Mouse (Mus musculus): ENCODE results near the gene Gm20605. TPM values are rescaled to one million over a fixed set of nuclear protein-coding genes. Genes with fewer than 3 reads are reported as not detected.
A peak's percentile ranks its signal among the peaks of the same experiment; 100 is the strongest.

Gene Gm20605
- polyA plus RNA-seq (2014; fragmentation: Nextera tagmentation; extraction: Ambion mirVana) = 9.2 and 10.1 TPM in 2 replicates

GRCm38 (mm10) chr5:137628498-137629305 is at the start of gene Gm20605, which contains the start of the genes Fbxo24 and Lrch4:
Gene Gm20605 (plus strand): TSS chr5:137629175.
Gene Fbxo24 (minus strand): TSS chr5:137629002.
Gene Lrch4 (plus strand): TSS chr5:137629121.
- Histone ChIP-seq H3K4me2 (ENCODE audit: low read length) (peak within 1 kb of the TSS; percentile 80), H3K4me1 (replicated peaks; ENCODE audit: control insufficient read depth, insufficient read depth, low read length) (peaks cover 29% of the 10 kb centered on the region), H3K9ac (ENCODE audit: low read length) (peak within 1 kb of the TSS; percentile 81), H3K27me3 (replicated peaks; ENCODE audit: control insufficient read depth, insufficient read depth, low read length) (no peaks in the 10 kb centered on the region), H3K36me3 (ENCODE audit: control insufficient read depth, insufficient read depth, low read length) (peaks cover 8% of the 10 kb centered on the region), H3K4me3 (ENCODE audit: low read depth, low read length) (peak within 1 kb of the TSS; percentile 94), H3K9me3 (ENCODE audit: control insufficient read depth, low read length) (no peaks in the 10 kb centered on the region), H3K27ac (ENCODE audit: low read depth) (peak within 1 kb of the TSS; percentile 94)
- under 1% methylated on average over 45 of the region's 46 CpGs for WGBS
- ATAC-seq (replicated peaks; ENCODE audit: low FRiP score, low TSS enrichment, low read depth) (peak; percentile 97), DNase-seq (ENCODE audit: low spot score) (peak; percentile 95)

- no peak overlapping the region for H3K4me2 ChIP-seq (ENCODE audit: low read length)
- no peaks in the 10 kb centered on the region for H3K9me3 ChIP-seq (ENCODE audit: control insufficient read depth, low read length)
- no peaks in the 10 kb centered on the region for H3K36me3 ChIP-seq (ENCODE audit: control insufficient read depth, insufficient read depth, low read length)
- H3K4me1 ChIP-seq (replicated peaks; ENCODE audit: control insufficient read depth, insufficient read depth, low read length) = no peaks in the 10 kb centered on the region
- H3K27ac ChIP-seq (ENCODE audit: low read depth) = no peak overlapping the region
- DNase-seq (ENCODE audit: low spot score) = no peak
- H3K4me3 ChIP-seq (ENCODE audit: low read depth, low read length) = no peak overlapping the region
- peaks cover 9% of the 10 kb centered on the region for H3K27me3 ChIP-seq (replicated peaks; ENCODE audit: control insufficient read depth, insufficient read depth, low read length)
- WGBS = 75% methylated on average over 6 of the region's 6 CpGs
- no peak overlapping the region for H3K9ac ChIP-seq (ENCODE audit: low read length)
- ATAC-seq (replicated peaks; ENCODE audit: low FRiP score, low TSS enrichment, low read depth) = no peak
Measured at GRCm38 (mm10) chr5:137580246-137580645, 48.7 kb upstream of the Gm20605 start.

- no peak for DNase-seq (ENCODE audit: low spot score)
- Histone ChIP-seq H3K36me3 (ENCODE audit: control insufficient read depth, insufficient read depth, low read length) (no peaks in the 10 kb centered on the region), H3K4me1 (replicated peaks; ENCODE audit: control insufficient read depth, insufficient read depth, low read length) (no peaks in the 10 kb centered on the region), H3K27me3 (replicated peaks; ENCODE audit: control insufficient read depth, insufficient read depth, low read length) (peaks cover 9% of the 10 kb centered on the region), H3K4me2 (ENCODE audit: low read length) (no peak overlapping the region), H3K9me3 (ENCODE audit: control insufficient read depth, low read length) (0 out of 2 replicates have a peak, but pooled peaks cover 2% of the 10 kb centered on the region), H3K27ac (ENCODE audit: low read depth) (no peak overlapping the region), H3K4me3 (ENCODE audit: low read depth, low read length) (no peak overlapping the region), H3K9ac (ENCODE audit: low read length) (no peak overlapping the region)
- ATAC-seq (replicated peaks; ENCODE audit: low FRiP score, low TSS enrichment, low read depth) = no peak
- WGBS = 23% methylated on average over 8 of the region's 8 CpGs
Measured at GRCm38 (mm10) chr5:137582702-137583101, 46.3 kb upstream of the Gm20605 start.

GRCm38 (mm10) chr5:137583670-137584169 is 45.3 kb upstream of the Gm20605 start:
- Histone ChIP-seq H3K4me2 (ENCODE audit: low read length) (peak overlapping the region; percentile 58), H3K9ac (ENCODE audit: low read length) (peak overlapping the region; percentile 2; the same call in 1 of the 2 replicates), H3K4me1 (replicated peaks; ENCODE audit: control insufficient read depth, insufficient read depth, low read length) (no peaks in the 10 kb centered on the region), H3K36me3 (ENCODE audit: control insufficient read depth, insufficient read depth, low read length) (no peaks in the 10 kb centered on the region), H3K27ac (ENCODE audit: low read depth) (no peak overlapping the region), H3K9me3 (ENCODE audit: control insufficient read depth, low read length) (0 out of 2 replicates have a peak, but pooled peaks cover 2% of the 10 kb centered on the region), H3K27me3 (replicated peaks; ENCODE audit: control insufficient read depth, insufficient read depth, low read length) (peaks cover 9% of the 10 kb centered on the region), H3K4me3 (ENCODE audit: low read depth, low read length) (peak overlapping the region; percentile 28)
- ATAC-seq (replicated peaks; ENCODE audit: low FRiP score, low TSS enrichment, low read depth) (peak; percentile 45; the same call in 1 of the 2 replicates), DNase-seq (ENCODE audit: low spot score) (peak; percentile 67)
- WGBS = 12% methylated on average over 27 of the region's 27 CpGs

GRCm38 (mm10) chr5:137584976-137585375 is 44.0 kb upstream of the Gm20605 start:
- no peak overlapping the region for H3K9ac ChIP-seq (ENCODE audit: low read length)
- no peaks in the 10 kb centered on the region for H3K4me1 ChIP-seq (replicated peaks; ENCODE audit: control insufficient read depth, insufficient read depth, low read length)
- H3K9me3 ChIP-seq (ENCODE audit: control insufficient read depth, low read length) = 0 out of 2 replicates have a peak, but pooled peaks cover 2% of the 10 kb centered on the region
- H3K4me2 ChIP-seq (ENCODE audit: low read length) = no peak overlapping the region
- DNase-seq (ENCODE audit: low spot score) = peak; percentile 73
- no peak overlapping the region for H3K27ac ChIP-seq (ENCODE audit: low read depth)
- 31% methylated on average over 8 of the region's 8 CpGs for WGBS
- H3K27me3 ChIP-seq (replicated peaks; ENCODE audit: control insufficient read depth, insufficient read depth, low read length) = peaks cover 9% of the 10 kb centered on the region
- H3K36me3 ChIP-seq (ENCODE audit: control insufficient read depth, insufficient read depth, low read length) = no peaks in the 10 kb centered on the region
- H3K4me3 ChIP-seq (ENCODE audit: low read depth, low read length) = no peak overlapping the region
- no peak for ATAC-seq (replicated peaks; ENCODE audit: low FRiP score, low TSS enrichment, low read depth)

GRCm38 (mm10) chr5:137590507-137590906 is 38.5 kb upstream of the Gm20605 start:
- 70% methylated on average over 5 of the region's 5 CpGs for WGBS
- no peak overlapping the region for H3K9ac ChIP-seq (ENCODE audit: low read length)

GRCm38 (mm10) chr5:137595921-137596320 is 33.1 kb upstream of the Gm20605 start:
- ATAC-seq (replicated peaks; ENCODE audit: low FRiP score, low TSS enrichment, low read depth) = no peak
- no peak for DNase-seq (ENCODE audit: low spot score)
- WGBS = 74% methylated on average over 7 of the region's 7 CpGs

More at GRCm38 (mm10) chr5:137590507-137590906, 38.5 kb upstream of the Gm20605 start:
- Histone ChIP-seq H3K4me3 (ENCODE audit: low read depth, low read length) (no peak overlapping the region), H3K27ac (ENCODE audit: low read depth) (no peak overlapping the region), H3K4me1 (replicated peaks; ENCODE audit: control insufficient read depth, insufficient read depth, low read length) (no peaks in the 10 kb centered on the region), H3K4me2 (ENCODE audit: low read length) (no peak overlapping the region), H3K36me3 (ENCODE audit: control insufficient read depth, insufficient read depth, low read length) (no peaks in the 10 kb centered on the region), H3K9me3 (ENCODE audit: control insufficient read depth, low read length) (0 out of 2 replicates have a peak, but pooled peaks cover 2% of the 10 kb centered on the region), H3K27me3 (replicated peaks; ENCODE audit: control insufficient read depth, insufficient read depth, low read length) (no peaks in the 10 kb centered on the region)
- no peak for ATAC-seq (replicated peaks; ENCODE audit: low FRiP score, low TSS enrichment, low read depth)
- no peak for DNase-seq (ENCODE audit: low spot score)

GRCm38 (mm10) chr5:137596601-137597261 is 32.2 kb upstream of the Gm20605 start:
- H3K9me3 ChIP-seq (ENCODE audit: control insufficient read depth, low read length) = no peaks in the 10 kb centered on the region
- no peak for ATAC-seq (replicated peaks; ENCODE audit: low FRiP score, low TSS enrichment, low read depth)
- 35% methylated on average over 26 of the region's 30 CpGs for WGBS
- DNase-seq (ENCODE audit: low spot score) = no peak
- no peak overlapping the region for H3K9ac ChIP-seq (ENCODE audit: low read length)
- no peak overlapping the region for H3K27ac ChIP-seq (ENCODE audit: low read depth)
- H3K27me3 ChIP-seq (replicated peaks; ENCODE audit: control insufficient read depth, insufficient read depth, low read length) = no peaks in the 10 kb centered on the region
- H3K4me2 ChIP-seq (ENCODE audit: low read length) = peak overlapping the region; percentile 35
- H3K36me3 ChIP-seq (ENCODE audit: control insufficient read depth, insufficient read depth, low read length) = no peaks in the 10 kb centered on the region
- H3K4me3 ChIP-seq (ENCODE audit: low read depth, low read length) = peak overlapping the region; percentile 10; the same call in 1 of the 2 replicates
- H3K4me1 ChIP-seq (replicated peaks; ENCODE audit: control insufficient read depth, insufficient read depth, low read length) = peaks cover 10% of the 10 kb centered on the region

More at GRCm38 (mm10) chr5:137595921-137596320, 33.1 kb upstream of the Gm20605 start:
- H3K27me3 ChIP-seq (replicated peaks; ENCODE audit: control insufficient read depth, insufficient read depth, low read length) = no peaks in the 10 kb centered on the region
- H3K9me3 ChIP-seq (ENCODE audit: control insufficient read depth, low read length) = no peaks in the 10 kb centered on the region
- H3K27ac ChIP-seq (ENCODE audit: low read depth) = no peak overlapping the region
- no peak overlapping the region for H3K9ac ChIP-seq (ENCODE audit: low read length)
- no peaks in the 10 kb centered on the region for H3K36me3 ChIP-seq (ENCODE audit: control insufficient read depth, insufficient read depth, low read length)
- peaks cover 10% of the 10 kb centered on the region for H3K4me1 ChIP-seq (replicated peaks; ENCODE audit: control insufficient read depth, insufficient read depth, low read length)
- no peak overlapping the region for H3K4me3 ChIP-seq (ENCODE audit: low read depth, low read length)
- H3K4me2 ChIP-seq (ENCODE audit: low read length) = no peak overlapping the region
